Mouse (Mus musculus): ENCODE measurements at regions not wholly inside any gene's neighbourhood (a gene's known extent, or its start where the extent isn't known, plus 50 kb on each side); places are given as distances from the start of the nearest gene placed in this dataset.

DNA sequence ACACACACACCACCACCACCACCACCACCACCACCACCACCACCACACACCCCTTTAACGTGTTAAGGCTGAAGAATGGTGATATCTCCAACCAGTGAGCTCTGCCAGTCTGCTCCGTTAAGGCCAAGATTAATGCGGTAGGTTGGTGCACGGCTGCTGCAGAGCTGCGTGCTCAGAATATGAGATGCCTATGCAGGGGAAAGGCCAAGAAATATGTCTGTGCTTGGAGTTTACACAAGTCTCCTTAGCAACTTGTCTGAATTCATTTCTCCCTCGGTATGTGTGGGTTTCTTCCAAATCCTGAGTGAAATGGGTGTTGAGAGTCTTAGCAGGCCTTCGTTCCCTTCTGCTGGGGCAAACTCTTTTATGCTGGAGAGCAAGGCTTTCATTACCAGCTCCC is 363.1 kb upstream of the Ubash3b start:
- H3K9ac ChIP-seq, result no peak overlapping the region
- H3K4me2 ChIP-seq, result no peak overlapping the region
- 30% methylated on average over 7 of the region's 7 CpGs for WGBS
- H3K27ac ChIP-seq, result peak overlapping the region; percentile 73
- H3K36me3 ChIP-seq, result 0 out of 2 replicates have a peak, but pooled peaks cover 3% of the 10 kb centered on the region
- no peak overlapping the region for H3K4me3 ChIP-seq
- H3K4me1 ChIP-seq, result peaks cover 24% of the 10 kb centered on the region
- no peaks in the 10 kb centered on the region for H3K27me3 ChIP-seq
- ATAC-seq (ENCODE audit: insufficient number of reproducible peaks, low FRiP score, low TSS enrichment, low read depth), result 0 out of 2 replicates have a peak, but pooled peaks have one; percentile 30
- H3K9me3 ChIP-seq, result no peaks in the 10 kb centered on the region

DNA sequence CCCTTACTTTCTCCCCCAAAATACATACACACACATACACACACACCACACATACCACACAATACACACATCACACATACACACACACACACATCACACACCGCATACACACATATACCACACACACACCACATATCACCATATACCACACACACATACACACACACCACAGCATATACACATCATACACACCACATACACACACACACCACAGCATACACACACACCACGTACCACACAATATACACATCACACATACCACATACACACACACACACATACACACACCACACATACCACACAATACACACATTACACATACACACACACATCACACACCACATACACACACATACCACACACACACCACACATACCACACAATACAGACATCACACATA is 362.5 kb upstream of the Ubash3b start:
- Histone ChIP-seq H3K4me2 (no peak overlapping the region), H3K9me3 (no peaks in the 10 kb centered on the region), H3K4me1 (peaks cover 24% of the 10 kb centered on the region), H3K27me3 (no peaks in the 10 kb centered on the region), H3K27ac (no peak overlapping the region; the same call in 1 of the 2 replicates), H3K4me3 (no peak overlapping the region), H3K36me3 (0 out of 2 replicates have a peak, but pooled peaks cover 3% of the 10 kb centered on the region), H3K9ac (no peak overlapping the region)
- 89% methylated on average over 2 of the region's 2 CpGs for WGBS
- ATAC-seq (ENCODE audit: insufficient number of reproducible peaks, low FRiP score, low TSS enrichment, low read depth), result no peak

DNA sequence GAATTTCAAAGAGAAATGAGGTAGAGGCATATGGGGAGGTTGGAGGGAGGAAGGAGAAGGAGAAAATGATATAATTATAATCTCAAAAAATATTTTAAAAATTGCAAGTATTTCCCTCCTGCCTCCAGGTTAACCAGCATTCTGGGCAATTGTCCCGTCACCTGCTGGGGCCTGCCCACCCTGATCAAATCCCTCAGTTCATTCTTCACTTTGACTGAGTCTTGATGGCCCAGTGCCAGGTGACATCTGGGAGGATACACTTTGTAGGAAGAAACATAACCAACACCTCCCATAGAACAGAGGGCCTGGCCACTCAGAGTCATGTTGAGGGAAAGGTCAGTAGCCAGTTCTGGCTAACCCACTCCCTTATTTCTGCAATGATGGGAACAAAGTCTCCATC is 360.8 kb upstream of the Ubash3b start:
- H3K9ac ChIP-seq, result no peak overlapping the region
- H3K4me3 ChIP-seq, result no peak overlapping the region
- H3K36me3 ChIP-seq, result 0 out of 2 replicates have a peak, but pooled peaks cover 3% of the 10 kb centered on the region
- WGBS, result 50% methylated on average over 1 of the region's 1 CpGs
- H3K4me2 ChIP-seq, result no peak overlapping the region
- no peak for ATAC-seq (ENCODE audit: insufficient number of reproducible peaks, low FRiP score, low TSS enrichment, low read depth)
- no peak overlapping the region for H3K27ac ChIP-seq
- no peaks in the 10 kb centered on the region for H3K27me3 ChIP-seq
- peaks cover 22% of the 10 kb centered on the region for H3K4me1 ChIP-seq
- no peaks in the 10 kb centered on the region for H3K9me3 ChIP-seq

DNA sequence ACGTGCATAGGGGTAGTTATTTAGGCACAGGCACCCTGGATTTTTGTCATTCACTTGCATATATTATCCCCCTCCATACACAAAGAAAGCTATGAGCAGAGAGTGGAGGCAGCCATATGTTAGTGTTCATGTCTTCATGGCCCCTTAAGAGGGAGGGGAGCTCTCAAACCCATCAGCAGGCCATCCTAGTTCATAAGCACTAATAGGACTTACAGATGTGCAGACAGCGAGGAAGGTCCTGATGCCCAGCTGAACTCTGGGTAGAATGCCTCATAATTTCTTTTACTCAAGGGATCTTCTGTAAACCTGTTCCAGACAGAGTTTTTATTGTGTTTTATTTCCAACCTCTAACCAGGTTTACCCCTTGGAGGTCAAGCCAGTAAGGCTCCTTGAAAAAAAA is 356.3 kb upstream of the Ubash3b start:
- Histone ChIP-seq H3K4me3 (no peak overlapping the region), H3K27me3 (no peaks in the 10 kb centered on the region), H3K27ac (no peak overlapping the region), H3K9ac (no peak overlapping the region), H3K36me3 (0 out of 2 replicates have a peak, but pooled peaks cover 3% of the 10 kb centered on the region), H3K4me1 (peaks cover 4% of the 10 kb centered on the region), H3K9me3 (no peaks in the 10 kb centered on the region), H3K4me2 (no peak overlapping the region)
- no peak for ATAC-seq (ENCODE audit: insufficient number of reproducible peaks, low FRiP score, low TSS enrichment, low read depth)
- 65% methylated on average over 2 of the region's 2 CpGs for WGBS

DNA sequence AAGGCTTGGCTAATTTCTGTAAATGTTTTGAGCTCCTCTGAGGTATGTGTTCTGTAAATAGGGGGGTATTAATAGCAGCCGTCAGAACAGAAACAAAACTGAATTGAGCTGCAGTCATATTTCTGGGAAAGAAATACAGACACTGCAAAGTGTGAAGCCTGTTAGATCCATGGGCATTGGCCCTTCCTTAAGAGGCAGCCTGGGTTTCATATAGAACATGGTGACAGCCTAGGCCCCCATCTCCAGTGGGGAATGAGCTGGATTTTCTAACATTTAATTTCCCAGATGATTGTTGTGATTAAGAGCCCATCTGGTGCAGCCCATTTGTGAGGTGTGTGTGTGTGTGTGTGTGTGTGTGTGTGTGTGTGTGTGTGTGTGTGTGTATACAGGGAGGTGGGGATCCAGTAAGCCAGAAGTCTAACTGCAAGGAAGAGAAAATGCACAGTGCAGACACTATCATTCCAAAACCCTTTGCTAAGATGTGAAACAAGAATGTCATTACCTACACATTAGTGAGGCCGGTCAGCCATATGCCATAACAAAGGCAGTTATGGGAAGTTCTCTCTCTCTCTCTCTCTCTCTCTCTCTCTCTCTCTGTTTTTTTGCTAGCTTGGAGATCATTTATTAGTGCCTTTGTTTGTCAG is 355.7 kb upstream of the Ubash3b start:
- WGBS, result 54% methylated on average over 2 of the region's 2 CpGs
- peak overlapping the region; percentile 38; the same call in 1 of the 2 replicates for H3K27ac ChIP-seq
- H3K36me3 ChIP-seq, result 0 out of 2 replicates have a peak, but pooled peaks cover 3% of the 10 kb centered on the region
- H3K4me1 ChIP-seq, result peaks cover 4% of the 10 kb centered on the region
- no peak overlapping the region for H3K4me3 ChIP-seq
- no peak for ATAC-seq (ENCODE audit: insufficient number of reproducible peaks, low FRiP score, low TSS enrichment, low read depth)
- H3K9me3 ChIP-seq, result no peaks in the 10 kb centered on the region
- no peak overlapping the region for H3K9ac ChIP-seq
- no peaks in the 10 kb centered on the region for H3K27me3 ChIP-seq
- no peak overlapping the region for H3K4me2 ChIP-seq

DNA sequence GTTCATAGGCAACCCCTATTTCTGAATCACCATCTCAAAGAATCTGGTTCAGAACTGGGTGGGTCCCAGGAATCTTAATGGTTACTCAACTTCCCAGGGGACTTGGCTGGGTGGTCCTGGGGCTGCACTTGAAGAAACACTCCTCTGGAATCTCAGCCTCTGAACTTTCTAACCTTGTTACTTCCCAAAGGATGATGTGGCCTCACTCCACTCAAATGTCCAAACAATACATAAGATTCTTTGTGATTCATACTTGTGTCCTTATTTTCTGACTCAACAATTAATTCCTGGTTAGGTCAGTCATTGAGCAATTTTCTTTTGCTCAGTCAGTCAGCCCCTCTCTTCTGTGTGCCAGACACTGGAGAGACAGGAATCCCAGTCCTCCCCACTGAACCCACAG is 353.7 kb upstream of the Ubash3b start:
- ATAC-seq (ENCODE audit: insufficient number of reproducible peaks, low FRiP score, low TSS enrichment, low read depth), result no peak
- no peaks in the 10 kb centered on the region for H3K27me3 ChIP-seq

DNA sequence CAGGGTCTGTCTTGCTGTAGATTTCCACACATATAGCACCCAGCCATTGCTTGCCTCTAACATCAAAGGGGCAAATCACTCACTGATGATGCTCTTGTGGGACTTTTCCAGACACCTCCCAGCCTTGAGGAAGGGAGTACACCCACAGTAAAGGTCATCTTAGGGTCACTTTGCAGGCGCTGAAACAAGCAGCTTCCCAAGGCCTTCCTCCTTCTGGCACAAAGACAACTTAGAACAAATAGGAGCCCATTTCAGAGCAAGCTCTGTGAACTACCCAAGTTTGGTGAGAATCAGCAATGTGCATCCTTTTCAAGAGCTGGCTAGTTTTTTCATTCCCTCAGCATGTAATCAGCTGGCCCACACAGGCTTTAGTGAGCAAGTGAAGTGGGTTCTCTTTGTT is 352.2 kb upstream of the Ubash3b start:
- H3K36me3 ChIP-seq, result no peaks in the 10 kb centered on the region; the same call in 1 of the 2 replicates
- H3K9ac ChIP-seq, result no peak overlapping the region
- no peak overlapping the region for H3K27ac ChIP-seq
- no peaks in the 10 kb centered on the region for H3K9me3 ChIP-seq
- peaks cover 4% of the 10 kb centered on the region for H3K4me1 ChIP-seq
- H3K4me3 ChIP-seq, result no peak overlapping the region
- 25% methylated on average over 1 of the region's 1 CpGs for WGBS
- no peaks in the 10 kb centered on the region for H3K27me3 ChIP-seq
- H3K4me2 ChIP-seq, result no peak overlapping the region
- ATAC-seq (ENCODE audit: insufficient number of reproducible peaks, low FRiP score, low TSS enrichment, low read depth), result no peak

More for the DNA sequence above, 353.7 kb upstream of the Ubash3b start:
- Histone ChIP-seq H3K4me1 (peaks cover 4% of the 10 kb centered on the region), H3K4me3 (no peak overlapping the region), H3K9me3 (no peaks in the 10 kb centered on the region), H3K4me2 (no peak overlapping the region), H3K27ac (no peak overlapping the region), H3K9ac (no peak overlapping the region), H3K36me3 (no peaks in the 10 kb centered on the region)

DNA sequence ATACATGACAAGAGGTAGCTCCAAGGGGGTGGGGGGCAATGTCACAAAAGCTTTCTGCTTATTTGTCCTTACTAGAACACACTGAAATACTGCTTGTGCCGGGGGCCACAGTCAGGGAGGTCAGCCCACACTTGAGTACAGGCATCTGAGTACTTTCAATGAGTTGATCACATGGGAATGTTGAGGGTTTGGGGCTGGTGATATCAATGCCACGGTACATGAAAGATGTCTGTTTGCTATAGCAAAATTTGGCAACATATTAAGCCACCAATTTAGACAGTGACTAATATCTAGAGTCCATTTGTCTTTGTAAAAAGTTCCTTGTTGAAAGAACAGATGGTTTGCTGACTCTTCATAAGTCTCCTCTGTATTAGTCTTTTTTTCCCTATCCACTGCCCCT is 348.1 kb upstream of the Ubash3b start:
- Histone ChIP-seq H3K9me3 (no peaks in the 10 kb centered on the region), H3K4me1 (no peaks in the 10 kb centered on the region), H3K9ac (no peak overlapping the region), H3K27me3 (no peaks in the 10 kb centered on the region), H3K4me3 (no peak overlapping the region), H3K4me2 (no peak overlapping the region), H3K36me3 (peaks cover 3% of the 10 kb centered on the region; the same call in 1 of the 2 replicates), H3K27ac (no peak overlapping the region)
- no peak for ATAC-seq (ENCODE audit: insufficient number of reproducible peaks, low FRiP score, low TSS enrichment, low read depth)
- 87% methylated on average over 2 of the region's 2 CpGs for WGBS

DNA sequence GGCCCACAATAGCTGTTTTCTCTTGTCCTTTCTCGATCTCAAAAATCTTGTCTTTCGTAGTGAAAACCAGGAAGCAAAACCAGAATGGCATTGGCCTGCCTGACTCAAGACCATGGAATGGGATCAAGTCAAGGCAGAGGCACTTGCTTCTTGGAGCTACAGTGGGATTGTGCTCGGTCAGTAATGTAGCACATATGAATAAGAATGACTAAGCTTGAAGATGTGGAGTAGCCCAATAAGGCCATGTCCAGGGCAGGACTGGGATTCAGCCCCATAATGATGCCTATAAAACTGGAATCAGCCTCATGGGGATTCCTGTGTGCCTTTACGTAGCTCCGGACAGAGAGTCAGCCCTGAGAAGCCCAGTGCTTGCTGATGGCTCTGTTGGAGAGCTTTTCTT is 347.2 kb upstream of the Ubash3b start:
- no peak overlapping the region for H3K27ac ChIP-seq

DNA sequence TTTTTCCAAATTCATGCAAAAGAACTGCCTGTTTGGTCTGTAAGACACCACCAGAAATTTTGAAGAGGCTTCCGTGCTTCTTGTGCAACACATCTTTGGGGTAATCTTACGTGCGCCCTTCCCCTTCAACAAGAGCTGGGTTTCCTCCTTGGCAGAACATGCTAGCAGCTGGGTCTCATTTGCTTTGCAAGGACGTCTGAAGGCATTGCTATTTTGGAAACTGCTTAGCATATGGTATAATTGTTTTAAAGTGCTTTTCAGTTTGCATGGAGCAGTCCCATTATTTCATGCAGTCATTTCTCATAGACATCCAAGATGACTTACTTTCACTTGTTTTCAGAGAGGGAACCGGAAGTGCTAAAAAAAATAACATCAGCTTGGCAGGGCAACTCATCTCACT is 336.8 kb upstream of the Ubash3b start:
- no peaks in the 10 kb centered on the region for H3K27me3 ChIP-seq
- H3K4me3 ChIP-seq, result no peak overlapping the region
- no peaks in the 10 kb centered on the region for H3K4me1 ChIP-seq
- WGBS, result 69% methylated on average over 5 of the region's 5 CpGs
- no peak overlapping the region for H3K27ac ChIP-seq
- no peaks in the 10 kb centered on the region for H3K9me3 ChIP-seq
- H3K4me2 ChIP-seq, result no peak overlapping the region
- no peak for ATAC-seq (ENCODE audit: insufficient number of reproducible peaks, low FRiP score, low TSS enrichment, low read depth)
- peaks cover 12% of the 10 kb centered on the region for H3K36me3 ChIP-seq
- H3K9ac ChIP-seq, result no peak overlapping the region

More for the DNA sequence above, 347.2 kb upstream of the Ubash3b start:
- Histone ChIP-seq H3K36me3 (peaks cover 3% of the 10 kb centered on the region; the same call in 1 of the 2 replicates), H3K4me3 (no peak overlapping the region), H3K4me1 (no peaks in the 10 kb centered on the region), H3K27me3 (no peaks in the 10 kb centered on the region), H3K9ac (no peak overlapping the region), H3K4me2 (no peak overlapping the region), H3K9me3 (no peaks in the 10 kb centered on the region)
- ATAC-seq (ENCODE audit: insufficient number of reproducible peaks, low FRiP score, low TSS enrichment, low read depth), result no peak
- 78% methylated on average over 5 of the region's 5 CpGs for WGBS

DNA sequence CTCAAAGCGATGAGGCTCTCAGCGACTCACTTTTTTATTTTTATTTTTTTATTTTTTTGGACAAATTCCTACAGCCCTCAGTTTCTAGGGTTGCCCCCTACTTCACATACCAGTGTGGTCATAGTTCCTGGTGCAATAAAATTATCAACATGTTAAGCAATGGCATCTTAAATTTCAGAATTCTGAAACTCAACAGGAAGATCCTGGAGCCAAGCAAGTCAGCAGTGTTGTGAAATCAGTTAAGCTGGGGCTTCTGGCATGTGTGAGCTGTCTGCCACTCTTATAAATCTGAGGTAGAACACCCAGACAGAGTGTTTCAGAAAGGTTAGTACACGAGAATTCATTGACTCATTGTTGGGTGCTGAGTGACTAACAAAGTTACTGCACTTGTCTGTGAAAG is 328.6 kb upstream of the Ubash3b start:
- Histone ChIP-seq H3K4me3 (no peak overlapping the region), H3K4me2 (no peak overlapping the region), H3K9ac (no peak overlapping the region), H3K9me3 (no peaks in the 10 kb centered on the region), H3K27me3 (no peaks in the 10 kb centered on the region), H3K4me1 (no peaks in the 10 kb centered on the region), H3K36me3 (peaks cover 11% of the 10 kb centered on the region), H3K27ac (no peak overlapping the region)
- no peak for ATAC-seq (ENCODE audit: insufficient number of reproducible peaks, low FRiP score, low TSS enrichment, low read depth)
- WGBS, result 86% methylated on average over 3 of the region's 3 CpGs

DNA sequence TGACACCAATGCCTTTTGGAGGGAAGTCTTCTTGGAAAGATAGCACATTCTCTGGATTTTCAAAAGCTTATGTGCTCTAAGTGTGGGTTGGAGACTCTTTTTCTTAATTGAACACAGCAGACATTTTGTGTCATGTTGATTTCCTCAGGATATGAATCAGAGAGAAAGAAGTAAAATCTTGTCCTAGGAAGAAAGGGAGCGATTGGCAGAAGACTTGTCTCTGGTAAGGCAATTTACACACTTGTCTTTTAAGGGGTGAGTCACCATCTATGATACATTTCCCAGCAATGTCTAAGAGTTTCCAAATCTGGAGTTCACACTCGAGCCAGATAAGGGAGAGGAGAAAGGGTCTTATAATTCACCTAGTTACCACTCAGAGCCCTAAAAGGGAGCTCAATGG is 326.5 kb upstream of the Ubash3b start:
- Histone ChIP-seq H3K4me1 (peaks cover 6% of the 10 kb centered on the region; the same call in 1 of the 2 replicates), H3K27me3 (no peaks in the 10 kb centered on the region), H3K27ac (no peak overlapping the region), H3K36me3 (peaks cover 11% of the 10 kb centered on the region), H3K4me2 (no peak overlapping the region), H3K9ac (no peak overlapping the region), H3K9me3 (no peaks in the 10 kb centered on the region), H3K4me3 (no peak overlapping the region)
- 66% methylated on average over 2 of the region's 2 CpGs for WGBS
- no peak for ATAC-seq (ENCODE audit: insufficient number of reproducible peaks, low FRiP score, low TSS enrichment, low read depth)
